Mouse (Mus musculus) neural tube, embryonic 12.5 days (tissue): ENCODE results near the gene Map6d1. TPM values are rescaled to one million over a fixed set of nuclear protein-coding genes. Genes with fewer than 3 reads are reported as not detected.

Experiments used
- ATAC-seq: fragments of 200-750 bp; cut with Nextera tagmentation; 2 replicates; pipeline ENCODE4 v1.8.0; 2017; ENCODE audit warnings: low read depth, mild to moderate bottlenecking, moderate TSS enrichment, moderate library complexity; ENCODE audit not compliant: low FRiP score
- H3K27ac ChIP-seq: fragments of 300-500 bp; sonication (generic); 2 replicates; pipeline ENCODE4 v1.5.1; 2016
- H3K27me3 ChIP-seq: fragments of 300-500 bp; sonication (generic); replicated peaks from 2 replicates; pipeline ENCODE4 v1.6.1; 2016; ENCODE audit warnings: mild to moderate bottlenecking
- H3K36me3 ChIP-seq: fragments of 300-500 bp; sonication (generic); 2 replicates; pipeline ENCODE4 v1.6.1; 2016; ENCODE audit warnings: mild to moderate bottlenecking
- H3K4me1 ChIP-seq: fragments of 300-500 bp; sonication (generic); 2 replicates; pipeline ENCODE4 v1.6.1; 2016
- H3K4me2 ChIP-seq: fragments of 300-500 bp; sonication (generic); replicated peaks from 2 replicates; pipeline ENCODE4 v1.6.1; 2016; ENCODE audit warnings: mild to moderate bottlenecking
- H3K4me3 ChIP-seq: fragments of 300-500 bp; sonication (generic); 2 replicates; pipeline ENCODE4 v1.5.1; 2016
- H3K9ac ChIP-seq: fragments of 300-500 bp; sonication (generic); 2 replicates; pipeline ENCODE4 v1.6.1; 2016; ENCODE audit warnings: mild to moderate bottlenecking
- H3K9me3 ChIP-seq: fragments of 300-500 bp; sonication (generic); 2 replicates; pipeline ENCODE4 v1.6.1; 2016; ENCODE audit warnings: mild to moderate bottlenecking
- WGBS: fragments of 180-500 bp; shearing (Covaris S2); methylation state at CpG from one replicate; pipeline ENCODE4 v1.1.7; 2016; 5-methylcytosine and 5-hydroxymethylcytosine counted together
- polyA plus RNA-seq: library from polyadenylated mRNA; unstranded; fragments of >200 nt; fragmentation: Nextera tagmentation; extraction: Ambion mirVana; gene quantifications from 2 replicates; pipeline ENCODE4 v1.2.1, GENCODE M21; 2016

Map6d1 gene
- polyA plus RNA-seq, 1 experiment from 2014 or later = 1.5 TPM

DNA sequence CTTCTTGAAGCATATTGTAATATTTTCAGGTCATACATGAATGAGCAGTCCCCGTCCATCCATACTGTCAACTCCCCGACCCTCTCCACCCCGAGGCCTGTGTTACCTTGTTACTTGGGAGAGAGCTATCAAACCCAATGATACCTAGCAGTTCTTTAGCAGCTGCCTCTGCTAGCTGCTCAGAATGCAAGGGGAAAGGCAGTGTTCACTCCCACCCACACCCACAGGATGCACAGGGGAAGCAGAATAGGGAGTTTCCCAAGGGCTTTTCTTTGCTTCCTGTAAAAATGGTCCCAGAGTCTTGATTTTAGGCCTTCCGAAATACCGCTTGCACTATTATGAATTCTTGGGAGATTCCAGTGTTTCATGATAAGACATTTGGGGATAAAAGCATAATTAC is 13.0 kb downstream of the Map6d1 start:
- H3K9ac ChIP-seq = no peak overlapping the region
- H3K9me3 ChIP-seq = no peaks in the 10 kb centered on the region
- no peak for ATAC-seq
- H3K4me1 ChIP-seq = no peaks in the 10 kb centered on the region
- no peak overlapping the region for H3K27ac ChIP-seq
- no peaks in the 10 kb centered on the region for H3K27me3 ChIP-seq
- WGBS = 95% methylated on average over 5 of the region's 5 CpGs
- H3K4me3 ChIP-seq = no peak overlapping the region
- peaks cover 69% of the 10 kb centered on the region for H3K36me3 ChIP-seq
- H3K4me2 ChIP-seq = no peak overlapping the region

DNA sequence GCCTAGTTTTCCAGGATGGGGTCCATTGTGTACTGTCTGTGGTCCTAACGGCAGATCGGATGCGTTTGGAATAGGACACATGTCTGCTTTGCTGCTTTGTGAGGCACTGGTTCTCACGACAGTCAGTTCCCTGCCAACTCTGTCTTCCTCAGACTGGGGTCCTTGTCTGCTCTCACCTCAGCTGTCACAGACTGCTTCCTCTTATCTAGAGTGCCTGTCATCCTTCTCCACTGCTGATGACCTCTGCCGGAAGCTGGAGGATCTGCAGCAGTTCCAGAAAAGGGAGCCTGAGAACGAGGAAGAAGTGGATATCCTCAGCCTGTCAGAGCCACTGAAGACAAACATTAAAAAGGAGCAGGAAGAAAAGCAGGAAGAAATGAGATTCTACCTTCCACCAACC is 13.7 kb downstream of the Map6d1 start:
- Histone ChIP-seq H3K9ac (no peak overlapping the region), H3K4me1 (no peaks in the 10 kb centered on the region), H3K27ac (no peak overlapping the region), H3K4me3 (no peak overlapping the region), H3K27me3 (no peaks in the 10 kb centered on the region), H3K4me2 (no peak overlapping the region), H3K9me3 (no peaks in the 10 kb centered on the region), H3K36me3 (peaks cover 76% of the 10 kb centered on the region)
- ATAC-seq = no peak
- WGBS = 87% methylated on average over 6 of the region's 6 CpGs

DNA sequence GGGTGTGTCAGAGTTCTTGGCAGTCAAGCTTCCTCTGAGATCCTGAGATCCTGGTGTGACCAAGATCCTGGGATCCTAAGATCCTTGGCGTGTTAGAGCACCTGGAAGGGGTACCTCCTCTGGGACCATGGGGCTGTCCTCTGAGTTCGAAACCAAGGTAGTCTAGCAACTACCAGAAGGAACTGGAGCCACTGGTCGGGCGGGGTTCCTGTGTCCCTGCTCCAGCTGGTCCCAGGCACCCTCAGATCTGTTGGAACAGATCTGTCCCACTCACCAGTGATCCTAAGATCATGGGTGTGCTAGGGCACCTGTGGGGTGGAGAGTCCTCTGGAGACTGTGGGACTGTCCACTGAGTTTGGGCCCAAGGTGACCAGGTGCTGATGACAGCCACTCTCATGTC is 14.5 kb downstream of the Map6d1 start:
- Histone ChIP-seq H3K9me3 (no peaks in the 10 kb centered on the region), H3K36me3 (peaks cover 81% of the 10 kb centered on the region), H3K4me3 (no peak overlapping the region), H3K27me3 (no peaks in the 10 kb centered on the region), H3K4me2 (no peak overlapping the region), H3K4me1 (no peaks in the 10 kb centered on the region), H3K9ac (no peak overlapping the region), H3K27ac (no peak overlapping the region)
- 94% methylated on average over 4 of the region's 4 CpGs for WGBS
- no peak for ATAC-seq

DNA sequence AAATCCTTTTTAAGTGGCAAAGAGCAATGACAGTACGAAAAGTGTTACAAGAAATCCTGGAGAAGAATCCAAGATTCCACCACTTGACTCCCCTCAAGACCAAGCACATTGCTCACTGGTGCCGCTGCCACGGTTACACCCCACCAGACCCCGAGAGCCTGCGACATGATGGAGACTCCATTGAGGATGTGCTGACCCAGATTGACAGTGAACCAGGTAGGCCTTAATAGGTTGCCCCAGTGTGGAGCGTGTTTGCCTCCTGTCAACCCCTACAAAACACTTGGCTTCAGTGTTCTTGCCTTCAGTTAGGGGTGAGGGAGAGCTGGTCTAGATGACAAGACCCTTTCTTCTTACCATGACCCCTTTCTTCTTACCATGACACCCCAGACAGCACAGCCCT is 18.4 kb downstream of the Map6d1 start:
- 95% methylated on average over 6 of the region's 6 CpGs for WGBS
- Histone ChIP-seq H3K9me3 (no peaks in the 10 kb centered on the region), H3K4me2 (no peak overlapping the region), H3K27ac (no peak overlapping the region), H3K4me3 (no peak overlapping the region), H3K9ac (no peak overlapping the region), H3K36me3 (peaks cover 81% of the 10 kb centered on the region), H3K27me3 (no peaks in the 10 kb centered on the region), H3K4me1 (no peaks in the 10 kb centered on the region)
- ATAC-seq = no peak

DNA sequence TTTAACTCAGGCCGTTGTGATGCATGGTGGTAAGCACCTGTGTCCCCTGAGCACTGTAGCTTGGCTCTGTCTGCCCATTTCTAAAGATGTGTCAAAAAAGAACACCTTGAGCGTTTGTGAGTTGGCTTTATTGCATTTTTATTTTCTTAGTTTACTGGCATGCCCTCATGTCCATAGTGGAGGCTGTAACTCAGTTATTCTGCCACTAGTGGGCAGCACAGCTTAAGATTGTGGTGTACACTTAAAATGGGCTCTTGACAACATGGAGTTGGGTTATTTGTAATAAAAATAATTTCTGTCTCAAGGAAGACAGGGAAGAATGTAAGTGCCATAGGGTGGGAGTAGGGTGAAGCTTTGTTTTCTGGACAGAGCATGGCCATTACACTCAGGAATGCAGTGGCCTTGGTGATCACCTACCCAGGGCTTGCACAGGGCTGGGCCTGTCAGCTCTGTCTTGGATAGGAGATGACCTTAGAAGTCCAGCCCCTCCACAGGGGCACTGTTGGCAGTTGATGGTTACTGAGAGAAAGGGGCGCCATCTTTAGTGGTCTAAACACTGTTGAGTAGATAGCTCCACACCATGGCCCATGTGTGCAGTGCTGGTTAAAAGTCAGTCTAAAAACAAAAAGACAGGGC is 27.4 kb downstream of the Map6d1 start:
- no peak overlapping the region for H3K4me3 ChIP-seq
- H3K9ac ChIP-seq = no peak overlapping the region
- H3K27ac ChIP-seq = no peak overlapping the region
- no peak for ATAC-seq
- no peak overlapping the region for H3K4me2 ChIP-seq
- H3K27me3 ChIP-seq = no peaks in the 10 kb centered on the region
- peaks cover 82% of the 10 kb centered on the region for H3K36me3 ChIP-seq
- WGBS = 87% methylated on average over 3 of the region's 3 CpGs
- no peaks in the 10 kb centered on the region for H3K4me1 ChIP-seq
- H3K9me3 ChIP-seq = no peaks in the 10 kb centered on the region

DNA sequence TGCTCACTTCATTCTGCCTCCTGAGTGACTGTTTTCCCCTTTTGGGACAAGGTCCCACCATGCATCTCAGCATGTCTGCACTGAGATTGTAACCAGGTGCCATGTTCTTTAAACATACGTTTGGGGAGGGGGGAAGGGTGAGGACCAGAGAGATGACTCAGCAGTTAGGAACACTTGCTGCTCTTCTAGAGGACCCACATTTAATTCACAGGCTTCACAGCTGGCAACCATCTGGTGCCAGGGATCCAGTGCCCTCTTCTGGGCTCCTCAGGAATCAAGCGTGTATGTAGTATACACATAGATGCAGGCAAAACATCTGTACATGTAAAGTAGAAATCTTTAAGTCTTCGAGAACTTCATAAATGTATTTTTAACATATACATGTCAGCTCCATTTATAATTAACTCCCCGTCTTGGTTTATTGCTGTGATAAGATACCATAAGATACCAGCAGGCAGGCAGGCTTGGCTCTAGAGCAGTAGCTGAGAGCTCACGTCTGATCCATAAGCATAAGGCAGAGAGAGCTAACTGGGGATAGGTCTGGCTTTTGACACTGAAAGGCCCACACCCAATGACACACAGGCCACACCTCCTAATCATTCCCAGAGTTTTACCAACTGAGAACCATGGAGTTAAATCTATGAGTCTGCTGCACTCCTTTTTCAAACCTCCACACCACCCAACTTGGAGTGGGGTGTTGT is 41.5 kb downstream of the Map6d1 start:
- Histone ChIP-seq H3K36me3 (peaks cover 73% of the 10 kb centered on the region), H3K4me1 (no peaks in the 10 kb centered on the region), H3K4me2 (no peak overlapping the region), H3K9me3 (no peaks in the 10 kb centered on the region), H3K4me3 (no peak overlapping the region), H3K27ac (no peak overlapping the region), H3K27me3 (no peaks in the 10 kb centered on the region), H3K9ac (no peak overlapping the region)
- no peak for ATAC-seq
- 89% methylated on average over 5 of the region's 5 CpGs for WGBS

DNA sequence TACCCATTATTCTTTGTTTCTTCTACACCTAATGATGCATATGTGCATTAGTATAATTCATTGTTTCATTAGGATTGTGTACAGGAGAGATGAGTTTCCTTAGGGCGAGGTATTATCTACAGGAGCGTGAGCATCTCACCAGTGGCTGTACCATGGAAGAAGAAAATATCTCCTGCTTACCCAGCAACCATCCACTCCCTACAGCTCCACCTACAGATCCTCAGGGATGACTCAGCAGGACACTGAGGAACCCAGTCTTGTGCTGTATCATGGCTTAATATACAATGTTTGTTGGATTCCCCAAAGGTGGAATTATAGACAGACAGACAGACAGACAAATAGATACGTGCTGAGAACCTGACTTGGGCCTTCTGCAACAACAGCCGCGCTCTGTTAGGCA is 44.2 kb downstream of the Map6d1 start:
- H3K4me1 ChIP-seq = no peaks in the 10 kb centered on the region
- no peak overlapping the region for H3K4me2 ChIP-seq
- H3K27me3 ChIP-seq = no peaks in the 10 kb centered on the region
- H3K9ac ChIP-seq = no peak overlapping the region
- ATAC-seq = no peak
- no peaks in the 10 kb centered on the region for H3K9me3 ChIP-seq
- peaks cover 77% of the 10 kb centered on the region for H3K36me3 ChIP-seq
- no peak overlapping the region for H3K4me3 ChIP-seq
- no peak overlapping the region for H3K27ac ChIP-seq
- 97% methylated on average over 5 of the region's 5 CpGs for WGBS

DNA sequence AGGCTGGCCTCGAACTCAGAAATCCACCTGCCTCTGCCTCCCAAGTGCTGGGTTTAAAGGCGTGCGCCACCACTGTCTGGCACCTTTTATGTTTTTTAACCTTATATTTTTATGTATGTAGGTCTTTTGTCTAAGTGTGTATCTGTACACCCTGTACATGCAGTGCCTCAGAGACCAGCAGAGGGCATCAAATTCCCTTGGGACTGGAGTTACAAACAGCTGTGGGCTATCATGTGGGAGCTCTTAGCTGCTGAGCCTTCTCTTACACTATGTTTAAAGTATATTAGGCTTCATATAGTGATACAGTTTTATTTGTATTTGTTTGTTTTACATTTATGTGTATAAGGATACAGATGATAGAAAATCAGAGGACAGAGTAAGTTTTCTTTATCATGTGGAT is 45.6 kb downstream of the Map6d1 start:
- ATAC-seq = no peak
- H3K36me3 ChIP-seq = peaks cover 76% of the 10 kb centered on the region
- H3K9ac ChIP-seq = no peak overlapping the region
- WGBS = 97% methylated on average over 3 of the region's 3 CpGs
- H3K4me2 ChIP-seq = no peak overlapping the region
- H3K27me3 ChIP-seq = no peaks in the 10 kb centered on the region
- H3K4me3 ChIP-seq = no peak overlapping the region
- no peaks in the 10 kb centered on the region for H3K9me3 ChIP-seq
- no peak overlapping the region for H3K27ac ChIP-seq
- H3K4me1 ChIP-seq = no peaks in the 10 kb centered on the region

DNA sequence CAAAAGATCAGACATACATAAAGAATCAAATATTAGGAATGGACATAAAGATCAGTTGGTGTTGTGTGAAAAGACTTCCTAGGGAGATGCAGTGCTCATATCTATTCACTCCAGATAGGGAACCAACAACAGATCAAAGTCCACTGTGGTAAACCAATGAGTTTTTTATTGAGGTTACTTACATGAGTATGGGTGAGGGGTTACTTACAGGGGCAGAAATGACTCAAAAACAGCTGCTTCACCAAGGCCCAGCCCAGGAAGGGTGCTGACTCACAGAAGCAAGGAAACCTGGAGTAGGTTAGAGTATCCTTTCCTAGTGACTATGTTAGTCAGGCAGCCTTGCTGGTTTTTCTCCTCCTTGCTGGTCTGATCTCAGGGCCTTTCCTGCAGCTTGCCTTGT is 49.1 kb downstream of the Map6d1 start:
- Histone ChIP-seq H3K4me3 (no peak overlapping the region), H3K27ac (no peak overlapping the region), H3K27me3 (no peaks in the 10 kb centered on the region), H3K4me1 (no peaks in the 10 kb centered on the region), H3K36me3 (peaks cover 80% of the 10 kb centered on the region), H3K9me3 (no peaks in the 10 kb centered on the region), H3K4me2 (no peak overlapping the region), H3K9ac (no peak overlapping the region)
- ATAC-seq = no peak

DNA sequence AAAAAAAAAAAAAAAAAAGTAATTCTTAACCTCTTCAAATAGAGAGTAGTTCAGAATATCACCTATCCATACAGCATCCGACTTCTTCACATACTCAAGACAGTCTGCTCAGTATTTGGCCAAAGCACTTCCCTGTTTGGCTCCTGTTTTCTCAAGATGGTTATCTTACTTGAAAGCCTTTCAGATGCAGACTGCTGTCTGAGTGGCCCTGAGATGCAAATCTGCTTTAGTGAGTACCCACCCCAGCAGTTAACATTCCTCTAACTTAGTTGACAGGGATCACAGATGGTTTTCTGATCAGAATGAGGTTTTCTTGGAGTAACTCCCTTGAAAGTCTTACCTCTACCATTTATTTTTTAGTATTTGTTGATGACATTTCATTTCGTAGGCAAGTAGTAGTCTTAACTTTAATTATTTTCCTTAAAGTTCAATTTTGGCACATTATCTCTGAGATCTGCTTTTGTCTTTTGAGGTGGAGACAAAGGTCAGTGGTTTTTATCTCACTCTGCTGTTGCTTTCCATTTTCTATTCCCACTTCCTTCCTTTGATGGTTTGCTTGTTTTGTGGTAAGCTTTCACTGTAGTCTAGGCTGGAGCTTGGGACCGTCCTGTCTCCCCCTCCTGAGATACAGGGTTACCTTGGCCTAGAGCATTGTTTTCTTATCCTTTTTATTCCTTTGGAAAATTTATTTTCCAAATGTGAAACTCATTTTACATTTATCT is 49.8 kb downstream of the Map6d1 start:
- H3K4me3 ChIP-seq = no peak overlapping the region
- no peaks in the 10 kb centered on the region for H3K4me1 ChIP-seq
- ATAC-seq = no peak
- WGBS = 91% methylated on average over 3 of the region's 3 CpGs
- no peaks in the 10 kb centered on the region for H3K27me3 ChIP-seq
- no peak overlapping the region for H3K4me2 ChIP-seq
- no peaks in the 10 kb centered on the region for H3K9me3 ChIP-seq
- no peak overlapping the region for H3K9ac ChIP-seq
- H3K36me3 ChIP-seq = peaks cover 80% of the 10 kb centered on the region
- H3K27ac ChIP-seq = no peak overlapping the region

DNA sequence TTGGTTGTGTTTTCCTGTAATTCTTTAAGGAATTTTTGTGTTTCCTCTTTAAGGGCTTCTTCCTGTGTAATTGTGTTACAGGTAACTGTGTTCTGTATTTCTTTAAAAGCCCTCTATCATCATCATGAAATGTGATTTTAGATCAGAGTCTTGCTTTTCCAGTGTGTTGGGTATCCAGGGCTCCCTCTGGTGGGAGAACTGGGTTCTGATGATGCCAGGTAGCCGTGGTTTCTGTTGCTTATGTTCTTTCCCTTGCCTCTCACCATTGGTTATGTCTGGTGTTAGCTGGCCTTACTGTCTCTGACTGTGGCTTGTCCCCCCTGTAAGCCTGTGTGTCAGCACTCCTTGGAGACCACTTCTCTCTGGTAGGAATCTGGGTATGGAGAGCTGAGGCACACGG is 55.8 kb downstream of the Map6d1 start:
- Histone ChIP-seq H3K9me3 (no peaks in the 10 kb centered on the region), H3K9ac (no peak overlapping the region), H3K27me3 (no peaks in the 10 kb centered on the region), H3K27ac (no peak overlapping the region), H3K4me3 (no peak overlapping the region), H3K4me1 (no peaks in the 10 kb centered on the region), H3K4me2 (no peak overlapping the region), H3K36me3 (peaks cover 65% of the 10 kb centered on the region)
- no peak for ATAC-seq
- WGBS = 71% methylated on average over 2 of the region's 2 CpGs
